Mouse (Mus musculus) heart, embryonic 13.5 days (tissue): ENCODE results near the gene Apba2. TPM values are rescaled to one million over a fixed set of nuclear protein-coding genes. Genes with fewer than 3 reads are reported as not detected.

Experiments
- ATAC-seq: fragments of 200-750 bp; cut with Nextera tagmentation; 2 replicates; pipeline ENCODE4 v1.8.0; 2017; ENCODE audit warnings: moderate TSS enrichment; ENCODE audit not compliant: insufficient number of reproducible peaks, low FRiP score, low TSS enrichment; ENCODE audit errors: extremely low read depth
- H3K27ac ChIP-seq: fragments of 300-500 bp; sonication (generic); replicated peaks from 2 replicates; pipeline ENCODE4 v1.5.1; 2015; ENCODE audit warnings: moderate library complexity, mild to moderate bottlenecking, inconsistent platforms
- H3K27me3 ChIP-seq: fragments of 300-500 bp; sonication (generic); replicated peaks from 2 replicates; pipeline ENCODE4 v1.6.1; 2015; ENCODE audit warnings: mild to moderate bottlenecking, inconsistent platforms
- H3K36me3 ChIP-seq: fragments of 300-500 bp; sonication (generic); 2 replicates; pipeline ENCODE4 v1.6.1; 2015; ENCODE audit warnings: mild to moderate bottlenecking, inconsistent platforms
- H3K4me1 ChIP-seq: fragments of 300-500 bp; sonication (generic); 2 replicates; pipeline ENCODE4 v1.6.1; 2015; ENCODE audit warnings: inconsistent platforms
- H3K4me2 ChIP-seq: fragments of 300-500 bp; sonication (generic); 2 replicates; pipeline ENCODE4 v1.6.1; 2015; ENCODE audit warnings: inconsistent platforms, mild to moderate bottlenecking, moderate library complexity
- H3K4me3 ChIP-seq: fragments of 300-500 bp; sonication (generic); 2 replicates; pipeline ENCODE4 v1.5.1; 2015; ENCODE audit warnings: moderate library complexity, mild to moderate bottlenecking, inconsistent platforms
- H3K9ac ChIP-seq: fragments of 300-500 bp; sonication (generic); 2 replicates; pipeline ENCODE4 v1.6.1; 2015; ENCODE audit warnings: inconsistent platforms, mild to moderate bottlenecking, moderate library complexity
- H3K9me3 ChIP-seq: fragments of 300-500 bp; sonication (generic); 2 replicates; pipeline ENCODE4 v1.6.1; 2016; ENCODE audit warnings: inconsistent platforms
- WGBS: fragments of 180-500 bp; shearing (Covaris S2); methylation state at CpG from one replicate; pipeline ENCODE4 v1.1.7; 2015; ENCODE audit warnings: mixed read lengths; 5-methylcytosine and 5-hydroxymethylcytosine counted together
- polyA plus RNA-seq: library from polyadenylated mRNA; unstranded; fragments of >200 nt; fragmentation: Nextera tagmentation; extraction: Ambion mirVana; gene quantifications from 2 replicates; pipeline ENCODE4 v1.2.1, GENCODE M21; 2015

Gene Apba2
- polyA plus RNA-seq, 1 experiment from 2014 or later, result 1.3 TPM

- H3K27me3 ChIP-seq, result no peaks in the 10 kb centered on the region
- WGBS, result 56% methylated on average over 6 of the region's 6 CpGs
- H3K9ac ChIP-seq, result no peak overlapping the region
- ATAC-seq, result no peak
- H3K4me3 ChIP-seq, result no peak overlapping the region
- H3K9me3 ChIP-seq, result 0 out of 2 replicates have a peak, but pooled peaks cover 14% of the 10 kb centered on the region
- H3K36me3 ChIP-seq, result no peaks in the 10 kb centered on the region
- no peak overlapping the region for H3K27ac ChIP-seq
- H3K4me2 ChIP-seq, result no peak overlapping the region
- H3K4me1 ChIP-seq, result no peaks in the 10 kb centered on the region
Measured at GRCm38 (mm10) chr7:64595256-64595655, 93.8 kb downstream of the Apba2 start.

- H3K4me3 ChIP-seq, result no peak overlapping the region
- no peaks in the 10 kb centered on the region for H3K36me3 ChIP-seq
- no peaks in the 10 kb centered on the region for H3K4me1 ChIP-seq
- no peak overlapping the region for H3K4me2 ChIP-seq
- no peak for ATAC-seq
- H3K27me3 ChIP-seq, result no peaks in the 10 kb centered on the region
- H3K27ac ChIP-seq, result no peak overlapping the region
- WGBS, result 63% methylated on average over 9 of the region's 9 CpGs
- no peak overlapping the region for H3K9ac ChIP-seq
- 0 out of 2 replicates have a peak, but pooled peaks cover 6% of the 10 kb centered on the region for H3K9me3 ChIP-seq
Measured at GRCm38 (mm10) chr7:64596652-64597051, 95.1 kb downstream of the Apba2 start.

DNA sequence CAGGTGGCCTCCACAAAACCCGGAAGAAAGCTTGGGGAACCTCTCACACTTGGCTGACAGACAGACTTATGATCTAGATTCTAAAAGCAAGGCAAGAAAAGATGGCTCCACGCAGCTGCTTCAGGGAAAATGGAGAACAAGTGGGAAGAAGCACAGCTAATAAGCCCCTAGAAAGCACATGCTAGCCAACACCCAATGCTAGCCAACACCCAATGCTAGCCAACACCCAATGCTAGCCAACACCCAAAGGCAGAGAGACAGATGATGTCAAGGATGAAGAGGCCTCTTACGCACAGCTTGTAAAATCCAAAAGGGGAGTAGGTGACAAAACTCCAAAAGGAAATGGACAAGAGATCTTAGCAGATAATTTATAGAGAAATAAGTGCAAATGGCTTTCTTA, 108.4 kb downstream of the Apba2 start:
- Histone ChIP-seq H3K27ac (no peak overlapping the region), H3K4me3 (no peak overlapping the region), H3K27me3 (no peaks in the 10 kb centered on the region), H3K36me3 (no peaks in the 10 kb centered on the region), H3K9me3 (no peaks in the 10 kb centered on the region), H3K4me1 (no peaks in the 10 kb centered on the region), H3K9ac (no peak overlapping the region), H3K4me2 (no peak overlapping the region)
- no peak for ATAC-seq
- 72% methylated on average over 3 of the region's 3 CpGs for WGBS

- Histone ChIP-seq H3K36me3 (no peaks in the 10 kb centered on the region), H3K4me1 (no peaks in the 10 kb centered on the region), H3K9ac (no peak overlapping the region), H3K27ac (no peak overlapping the region), H3K4me3 (no peak overlapping the region), H3K4me2 (no peak overlapping the region), H3K27me3 (no peaks in the 10 kb centered on the region), H3K9me3 (no peaks in the 10 kb centered on the region)
- no peak for ATAC-seq
- 56% methylated on average over 4 of the region's 4 CpGs for WGBS
Measured at GRCm38 (mm10) chr7:64610875-64611274, 109.4 kb downstream of the Apba2 start.

- no peaks in the 10 kb centered on the region for H3K4me1 ChIP-seq
- H3K27me3 ChIP-seq, result no peaks in the 10 kb centered on the region
- H3K9ac ChIP-seq, result no peak overlapping the region
- no peak overlapping the region for H3K4me3 ChIP-seq
- no peaks in the 10 kb centered on the region for H3K36me3 ChIP-seq
- WGBS, result 76% methylated on average over 4 of the region's 4 CpGs
- no peak overlapping the region for H3K27ac ChIP-seq
- H3K9me3 ChIP-seq, result no peaks in the 10 kb centered on the region
- ATAC-seq, result no peak
- H3K4me2 ChIP-seq, result no peak overlapping the region
Measured at GRCm38 (mm10) chr7:64619261-64619660, 117.8 kb downstream of the Apba2 start.

GRCm38 (mm10) chr7:64626494-64626893, 125.0 kb downstream of the Apba2 start:
- H3K27ac ChIP-seq, result no peak overlapping the region
- H3K9ac ChIP-seq, result no peak overlapping the region
- no peak overlapping the region for H3K4me3 ChIP-seq
- no peaks in the 10 kb centered on the region for H3K36me3 ChIP-seq
- no peak for ATAC-seq
- H3K9me3 ChIP-seq, result no peaks in the 10 kb centered on the region
- WGBS, result 71% methylated on average over 8 of the region's 8 CpGs
- H3K4me1 ChIP-seq, result peaks cover 2% of the 10 kb centered on the region; the same call in 1 of the 2 replicates
- H3K4me2 ChIP-seq, result no peak overlapping the region
- H3K27me3 ChIP-seq, result no peaks in the 10 kb centered on the region

GRCm38 (mm10) chr7:64627972-64628655, 126.6 kb downstream of the Apba2 start:
- H3K4me3 ChIP-seq, result no peak overlapping the region
- no peaks in the 10 kb centered on the region for H3K36me3 ChIP-seq
- WGBS, result 57% methylated on average over 8 of the region's 8 CpGs
- peaks cover 8% of the 10 kb centered on the region for H3K4me1 ChIP-seq
- no peak overlapping the region for H3K4me2 ChIP-seq
- H3K27ac ChIP-seq, result no peak overlapping the region
- no peak overlapping the region for H3K9ac ChIP-seq
- no peaks in the 10 kb centered on the region for H3K9me3 ChIP-seq
- ATAC-seq, result no peak
- no peaks in the 10 kb centered on the region for H3K27me3 ChIP-seq

DNA sequence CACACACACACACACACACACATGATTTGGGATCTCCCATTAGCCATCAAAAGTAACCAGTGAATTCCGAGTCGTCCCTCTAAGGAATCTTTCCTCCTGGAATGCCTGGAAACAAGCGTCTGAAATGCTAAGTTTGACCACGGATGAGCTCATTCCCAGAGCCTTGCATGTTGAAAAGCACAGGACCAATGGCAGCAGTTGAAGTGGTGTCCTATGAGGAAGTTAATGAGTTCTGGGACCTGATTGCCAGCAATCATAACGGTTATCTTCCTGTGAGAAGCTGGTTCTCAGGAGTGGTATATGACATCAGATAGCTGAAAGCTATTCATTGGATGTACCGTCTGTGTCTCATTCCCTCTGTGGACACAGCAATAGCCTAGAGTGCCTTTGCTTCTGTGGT, 129.2 kb downstream of the Apba2 start:
- H3K27ac ChIP-seq, result no peak overlapping the region
- no peaks in the 10 kb centered on the region for H3K27me3 ChIP-seq
- no peaks in the 10 kb centered on the region for H3K9me3 ChIP-seq
- H3K9ac ChIP-seq, result no peak overlapping the region
- H3K4me2 ChIP-seq, result no peak overlapping the region
- no peak for ATAC-seq
- WGBS, result 67% methylated on average over 6 of the region's 6 CpGs
- H3K4me3 ChIP-seq, result no peak overlapping the region
- no peaks in the 10 kb centered on the region for H3K36me3 ChIP-seq
- peaks cover 8% of the 10 kb centered on the region for H3K4me1 ChIP-seq

- 71% methylated on average over 6 of the region's 6 CpGs for WGBS
- Histone ChIP-seq H3K36me3 (no peaks in the 10 kb centered on the region), H3K4me1 (peaks cover 8% of the 10 kb centered on the region), H3K27ac (no peak overlapping the region), H3K9me3 (no peaks in the 10 kb centered on the region), H3K4me3 (no peak overlapping the region), H3K27me3 (no peaks in the 10 kb centered on the region), H3K4me2 (no peak overlapping the region), H3K9ac (no peak overlapping the region)
- ATAC-seq, result no peak
Measured at GRCm38 (mm10) chr7:64631131-64631530, 129.6 kb downstream of the Apba2 start.

GRCm38 (mm10) chr7:64631781-64632351, 130.4 kb downstream of the Apba2 start:
- 50% methylated on average over 6 of the region's 6 CpGs for WGBS
- Histone ChIP-seq H3K9ac (no peak overlapping the region), H3K27ac (no peak overlapping the region), H3K4me2 (no peak overlapping the region), H3K27me3 (no peaks in the 10 kb centered on the region), H3K4me1 (peaks cover 8% of the 10 kb centered on the region), H3K9me3 (no peaks in the 10 kb centered on the region), H3K36me3 (no peaks in the 10 kb centered on the region), H3K4me3 (no peak overlapping the region)
- ATAC-seq, result no peak

DNA sequence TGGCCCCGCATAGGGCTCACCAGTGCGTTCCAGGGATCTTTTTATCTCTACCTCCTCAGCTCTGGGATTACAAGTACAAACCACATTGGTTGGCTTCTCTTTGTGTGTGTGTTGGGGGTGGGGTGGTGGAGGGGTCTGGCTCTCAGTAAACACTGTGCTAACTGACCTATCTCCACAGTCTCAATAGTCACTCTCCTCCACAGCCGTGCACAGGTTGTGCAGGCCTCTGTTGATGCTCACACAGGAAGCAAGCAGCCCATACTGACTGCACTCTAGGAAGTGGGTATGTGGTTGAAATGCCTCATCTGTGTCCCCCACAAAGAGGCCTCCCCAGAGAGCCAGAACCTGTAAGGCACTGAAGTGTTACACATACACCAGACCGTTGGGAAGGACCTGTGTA, 131.7 kb downstream of the Apba2 start:
- no peak for ATAC-seq
- H3K4me3 ChIP-seq, result no peak overlapping the region
- no peaks in the 10 kb centered on the region for H3K9me3 ChIP-seq
- no peaks in the 10 kb centered on the region for H3K36me3 ChIP-seq
- no peaks in the 10 kb centered on the region for H3K27me3 ChIP-seq
- H3K4me2 ChIP-seq, result no peak overlapping the region
- H3K4me1 ChIP-seq, result peaks cover 8% of the 10 kb centered on the region
- 31% methylated on average over 4 of the region's 4 CpGs for WGBS
- no peak overlapping the region for H3K27ac ChIP-seq
- H3K9ac ChIP-seq, result no peak overlapping the region

GRCm38 (mm10) chr7:64633916-64634315, 132.4 kb downstream of the Apba2 start:
- no peak overlapping the region for H3K9ac ChIP-seq
- no peaks in the 10 kb centered on the region for H3K27me3 ChIP-seq
- H3K27ac ChIP-seq, result no peak overlapping the region
- peaks cover 8% of the 10 kb centered on the region for H3K4me1 ChIP-seq
- H3K4me2 ChIP-seq, result no peak overlapping the region
- WGBS, result 81% methylated on average over 5 of the region's 5 CpGs
- no peaks in the 10 kb centered on the region for H3K9me3 ChIP-seq
- no peak for ATAC-seq
- H3K4me3 ChIP-seq, result no peak overlapping the region
- H3K36me3 ChIP-seq, result no peaks in the 10 kb centered on the region
